Mouse (Mus musculus) megakaryocyte, embryonic 14.5 days (primary cell): ENCODE results near the gene Axin1. TPM values are rescaled to one million over a fixed set of nuclear protein-coding genes. Genes with fewer than 3 reads are reported as not detected.
"Not testable (repeated sequence)": the region's sequence is repeated elsewhere in the genome, so short reads cannot be mapped to it uniquely, and the experiment has no call there.

Experiments used
- H3K27me3 ChIP-seq: replicated peaks from 2 replicates; pipeline ENCODE3; 2012; ENCODE audit warnings: inconsistent platforms
- H3K36me3 ChIP-seq: replicated peaks from 2 replicates; pipeline ENCODE3; 2012; ENCODE audit warnings: low read length, inconsistent platforms, mixed read lengths
- H3K4me1 ChIP-seq: 2 replicates; pipeline ENCODE4 v1.6.1; 2012; ENCODE audit warnings: inconsistent platforms
- H3K4me3 ChIP-seq: replicated peaks from 2 replicates; pipeline ENCODE3; 2012; ENCODE audit warnings: moderate library complexity, mild to moderate bottlenecking, inconsistent platforms
- H3K9me3 ChIP-seq: 2 replicates; pipeline ENCODE4 v1.6.1; 2012; ENCODE audit warnings: inconsistent platforms
- FLI1 ChIP-seq: IDR thresholded peaks from 2 replicates; pipeline ENCODE4 v1.6.1; 2012; ENCODE audit warnings: low read length, inconsistent platforms, mixed read lengths
- GATA1 ChIP-seq: IDR thresholded peaks from 3 replicates; pipeline ENCODE4 v1.6.1; 2012; ENCODE audit warnings: mixed read lengths, low read length, inconsistent platforms, borderline replicate concordance
- polyA plus RNA-seq: library from polyadenylated mRNA; stranded (reverse); fragments of >175 nt; gene quantifications from 2 replicates; pipeline ENCODE4 v1.2.3, GENCODE M21; 2012; ENCODE audit warnings: low replicate concordance; ENCODE audit not compliant: insufficient read depth

The Axin1 gene
- polyA plus RNA-seq, 1 experiment: 19.6 TPM

GRCm38 (mm10) chr17:26137751-26138130, 747 bp upstream of the Axin1 start:
- Histone ChIP-seq H3K27me3 (no peaks in the 10 kb centered on the region), H3K4me3 (peak overlapping the region; percentile 98), H3K36me3 (peaks cover 16% of the 10 kb centered on the region), H3K9me3 (no peaks in the 10 kb centered on the region), H3K4me1 (peaks cover 48% of the 10 kb centered on the region)
- TF ChIP-seq GATA1: no peak
- TF ChIP-seq FLI1: no peak

GRCm38 (mm10) chr17:26138901-26139381, 453 bp downstream of the Axin1 start:
- TF ChIP-seq FLI1 (no peak), GATA1 (no peak)
- peaks cover 54% of the 10 kb centered on the region for H3K4me1 ChIP-seq
- no peaks in the 10 kb centered on the region for H3K9me3 ChIP-seq
- H3K36me3 ChIP-seq: peaks cover 23% of the 10 kb centered on the region
- no peaks in the 10 kb centered on the region for H3K27me3 ChIP-seq
- peak overlapping the region; percentile 98 for H3K4me3 ChIP-seq

GRCm38 (mm10) chr17:26142796-26143195, 4.3 kb downstream of the Axin1 start:
- TF ChIP-seq FLI1: no peak
- TF ChIP-seq GATA1: no peak
- Histone ChIP-seq H3K27me3 (no peaks in the 10 kb centered on the region), H3K4me1 (peaks cover 59% of the 10 kb centered on the region), H3K9me3 (no peaks in the 10 kb centered on the region), H3K36me3 (peaks cover 54% of the 10 kb centered on the region), H3K4me3 (no peak overlapping the region)

- peaks cover 54% of the 10 kb centered on the region for H3K4me1 ChIP-seq
- H3K36me3 ChIP-seq: peaks cover 60% of the 10 kb centered on the region
- H3K4me3 ChIP-seq: no peak overlapping the region
- TF ChIP-seq FLI1: no peak
- TF ChIP-seq GATA1: no peak
- no peaks in the 10 kb centered on the region for H3K9me3 ChIP-seq
- H3K27me3 ChIP-seq: no peaks in the 10 kb centered on the region
These were observed 4.9 kb downstream of the Axin1 start for GRCm38 (mm10) chr17:26143386-26143785.

- H3K4me1 ChIP-seq: peaks cover 25% of the 10 kb centered on the region
- no peak overlapping the region for H3K4me3 ChIP-seq
- TF ChIP-seq FLI1 (no peak), GATA1 (no peak)
- H3K9me3 ChIP-seq: no peaks in the 10 kb centered on the region
- H3K36me3 ChIP-seq: peaks cover 80% of the 10 kb centered on the region
- H3K27me3 ChIP-seq: no peaks in the 10 kb centered on the region
These were observed 10.6 kb downstream of the Axin1 start for GRCm38 (mm10) chr17:26149056-26149455.

GRCm38 (mm10) chr17:26151886-26152630, 13.6 kb downstream of the Axin1 start:
- Histone ChIP-seq H3K4me1 (peaks cover 18% of the 10 kb centered on the region), H3K4me3 (no peak overlapping the region), H3K27me3 (no peaks in the 10 kb centered on the region), H3K9me3 (no peaks in the 10 kb centered on the region), H3K36me3 (peaks cover 77% of the 10 kb centered on the region)
- TF ChIP-seq FLI1: no peak

- H3K9me3 ChIP-seq: no peaks in the 10 kb centered on the region
- TF ChIP-seq GATA1: no peak
- no peak for TF ChIP-seq FLI1
- H3K4me3 ChIP-seq: no peak overlapping the region
- H3K4me1 ChIP-seq: peaks cover 28% of the 10 kb centered on the region
- H3K27me3 ChIP-seq: no peaks in the 10 kb centered on the region
- H3K36me3 ChIP-seq: peaks cover 32% of the 10 kb centered on the region
These were observed 24.2 kb downstream of the Axin1 start for GRCm38 (mm10) chr17:26162736-26163135.

- Histone ChIP-seq H3K36me3 (peaks cover 39% of the 10 kb centered on the region), H3K9me3 (no peaks in the 10 kb centered on the region), H3K4me1 (peaks cover 32% of the 10 kb centered on the region), H3K4me3 (no peak overlapping the region), H3K27me3 (no peaks in the 10 kb centered on the region)
- TF ChIP-seq FLI1 (no peak), GATA1 (no peak)
These were observed 29.6 kb downstream of the Axin1 start for GRCm38 (mm10) chr17:26168039-26168438.

- peaks cover 61% of the 10 kb centered on the region for H3K36me3 ChIP-seq
- H3K9me3 ChIP-seq: not testable (repeated sequence)
These were observed 36.8 kb downstream of the Axin1 start for GRCm38 (mm10) chr17:26175248-26175647.

GRCm38 (mm10) chr17:26178611-26179010, 40.1 kb downstream of the Axin1 start:
- Histone ChIP-seq H3K27me3 (no peaks in the 10 kb centered on the region), H3K36me3 (peaks cover 72% of the 10 kb centered on the region), H3K9me3 (peaks cover 3% of the 10 kb centered on the region; the same call in 1 of the 2 replicates), H3K4me3 (no peak overlapping the region), H3K4me1 (peaks cover 26% of the 10 kb centered on the region)
- TF ChIP-seq GATA1: no peak
- no peak for TF ChIP-seq FLI1

More at GRCm38 (mm10) chr17:26175248-26175647, 36.8 kb downstream of the Axin1 start:
- not testable (repeated sequence) for H3K27me3 ChIP-seq, H3K4me3 ChIP-seq
- H3K4me1 ChIP-seq: peaks cover 22% of the 10 kb centered on the region

- H3K36me3 ChIP-seq: peaks cover 72% of the 10 kb centered on the region
- H3K4me1 ChIP-seq: peaks cover 26% of the 10 kb centered on the region
- no peaks in the 10 kb centered on the region for H3K27me3 ChIP-seq
- TF ChIP-seq GATA1 (no peak), FLI1 (no peak)
- peaks cover 3% of the 10 kb centered on the region; the same call in 1 of the 2 replicates for H3K9me3 ChIP-seq
- H3K4me3 ChIP-seq: no peak overlapping the region
These were observed 42.7 kb downstream of the Axin1 start for GRCm38 (mm10) chr17:26181179-26181578.
